Mouse (Mus musculus): Measurements from ENCODE around the gene Il4i1. TPM values are rescaled to one million over a fixed set of nuclear protein-coding genes. Genes with fewer than 3 reads are reported as not detected.

The Il4i1 gene
- polyA plus RNA-seq, 1 experiment from 2014 or later, result 0.14 TPM

DNA sequence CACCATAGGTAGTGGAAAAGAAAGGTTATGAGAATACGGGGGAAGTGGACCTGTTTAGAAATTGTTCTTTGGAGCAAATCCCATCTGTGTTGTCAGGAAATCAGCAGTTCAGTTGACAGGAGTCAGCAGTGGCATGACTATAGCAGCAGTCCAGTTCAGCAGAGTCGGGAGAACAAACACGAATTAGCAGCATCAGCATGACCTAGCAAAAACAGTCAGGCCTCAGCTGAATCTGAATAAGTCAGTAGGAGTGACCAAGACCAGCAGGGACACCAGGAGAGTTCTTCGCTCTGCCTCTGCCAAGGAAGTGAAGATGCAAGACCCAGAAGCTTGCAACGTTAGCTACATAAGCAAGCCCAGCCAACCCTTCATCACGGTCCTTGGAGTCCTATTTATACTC lies 23.4 kb upstream of the Il4i1 start:
- no peak overlapping the region for H3K4me3 ChIP-seq (ENCODE audit: low read depth, low read length)
- ATAC-seq (replicated peaks; ENCODE audit: insufficient number of reproducible peaks, low FRiP score, low TSS enrichment), result no peak
- H3K27ac ChIP-seq (ENCODE audit: low read depth, low read length), result no peak overlapping the region
- 78% methylated on average over 6 of the region's 6 CpGs for WGBS (ENCODE audit: insufficient replicate concordance)
- no peaks in the 10 kb centered on the region for H3K4me1 ChIP-seq (ENCODE audit: control insufficient read depth, insufficient read depth, low read length)
- 0 out of 2 replicates have a peak, but pooled peaks cover 2% of the 10 kb centered on the region for H3K27me3 ChIP-seq (ENCODE audit: control insufficient read depth, insufficient read depth, low read length)
- no peak overlapping the region for H3K9ac ChIP-seq (ENCODE audit: low read depth, low read length)
- H3K36me3 ChIP-seq (ENCODE audit: control insufficient read depth, insufficient read depth, low read length), result no peaks in the 10 kb centered on the region
- no peaks in the 10 kb centered on the region for H3K9me3 ChIP-seq (replicated peaks; ENCODE audit: control insufficient read depth, low read length)
- no peak overlapping the region for H3K4me2 ChIP-seq

DNA sequence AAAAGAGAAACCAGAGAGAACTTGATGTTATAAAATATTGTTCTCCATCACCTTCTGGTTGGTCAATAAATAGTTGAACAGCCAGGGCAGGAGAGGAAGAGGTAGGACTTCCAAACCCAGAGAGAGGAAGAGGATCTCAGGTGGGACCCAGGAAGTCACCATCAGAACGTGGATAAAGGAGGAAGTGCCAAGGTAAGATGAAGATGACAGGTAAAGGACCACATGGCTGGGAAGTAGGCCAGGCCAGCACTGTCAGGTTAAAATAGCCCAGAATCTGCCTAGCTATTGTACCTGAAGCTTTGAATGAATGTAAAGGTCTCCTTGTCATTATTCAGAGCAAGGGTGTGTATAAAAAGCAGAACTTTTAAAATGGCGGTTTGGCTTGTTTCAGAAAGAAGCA lies 7.3 kb upstream of the Il4i1 start:
- ATAC-seq (replicated peaks; ENCODE audit: insufficient number of reproducible peaks, low FRiP score, low TSS enrichment), result no peak
- Histone ChIP-seq H3K9ac (ENCODE audit: low read depth, low read length) (no peak overlapping the region), H3K9me3 (replicated peaks; ENCODE audit: control insufficient read depth, low read length) (no peaks in the 10 kb centered on the region), H3K4me3 (ENCODE audit: low read depth, low read length) (no peak overlapping the region), H3K4me2 (no peak overlapping the region), H3K36me3 (ENCODE audit: control insufficient read depth, insufficient read depth, low read length) (peaks cover 4% of the 10 kb centered on the region; the same call in 1 of the 2 replicates), H3K27ac (ENCODE audit: low read depth, low read length) (no peak overlapping the region), H3K27me3 (ENCODE audit: control insufficient read depth, insufficient read depth, low read length) (no peaks in the 10 kb centered on the region), H3K4me1 (ENCODE audit: control insufficient read depth, insufficient read depth, low read length) (no peaks in the 10 kb centered on the region)
- WGBS (ENCODE audit: insufficient replicate concordance), result 74% methylated on average over 2 of the region's 2 CpGs

GRCm38 (mm10) chr7:44809466-44809865 lies 6.7 kb upstream of the Il4i1 start:
- no peak overlapping the region for H3K9ac ChIP-seq (ENCODE audit: low read depth, low read length)
- no peaks in the 10 kb centered on the region for H3K27me3 ChIP-seq (ENCODE audit: control insufficient read depth, insufficient read depth, low read length)
- 87% methylated on average over 3 of the region's 3 CpGs for WGBS (ENCODE audit: insufficient replicate concordance)
- no peaks in the 10 kb centered on the region for H3K4me1 ChIP-seq (ENCODE audit: control insufficient read depth, insufficient read depth, low read length)
- no peak for ATAC-seq (replicated peaks; ENCODE audit: insufficient number of reproducible peaks, low FRiP score, low TSS enrichment)
- peaks cover 6% of the 10 kb centered on the region; the same call in 1 of the 2 replicates for H3K36me3 ChIP-seq (ENCODE audit: control insufficient read depth, insufficient read depth, low read length)
- no peak overlapping the region for H3K27ac ChIP-seq (ENCODE audit: low read depth, low read length)
- H3K4me3 ChIP-seq (ENCODE audit: low read depth, low read length), result no peak overlapping the region
- H3K9me3 ChIP-seq (replicated peaks; ENCODE audit: control insufficient read depth, low read length), result no peaks in the 10 kb centered on the region
- H3K4me2 ChIP-seq, result no peak overlapping the region

DNA sequence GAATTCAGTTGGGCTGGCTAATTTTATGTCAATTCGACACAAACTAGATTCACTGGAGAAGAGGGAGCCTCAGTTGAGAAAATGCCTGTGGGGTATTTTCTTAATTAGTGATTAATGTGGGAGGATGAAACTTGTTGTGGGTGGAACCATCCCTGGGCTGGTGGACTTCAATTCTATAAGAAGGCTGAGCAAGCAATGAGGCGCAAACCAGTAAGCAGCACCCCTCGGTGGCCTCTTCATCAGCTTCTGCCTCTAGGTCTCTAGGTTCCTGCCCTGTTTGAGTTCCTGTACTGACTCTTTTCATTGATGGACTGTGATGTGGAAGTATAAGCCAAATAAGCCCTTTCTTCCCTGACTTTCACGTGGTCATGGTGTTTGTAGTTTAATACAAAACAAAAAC lies 5.8 kb upstream of the Il4i1 start:
- peaks cover 6% of the 10 kb centered on the region; the same call in 1 of the 2 replicates for H3K36me3 ChIP-seq (ENCODE audit: control insufficient read depth, insufficient read depth, low read length)
- H3K27me3 ChIP-seq (ENCODE audit: control insufficient read depth, insufficient read depth, low read length), result no peaks in the 10 kb centered on the region
- 68% methylated on average over 4 of the region's 4 CpGs for WGBS (ENCODE audit: insufficient replicate concordance)
- H3K4me2 ChIP-seq, result no peak overlapping the region
- no peak overlapping the region for H3K9ac ChIP-seq (ENCODE audit: low read depth, low read length)
- H3K4me3 ChIP-seq (ENCODE audit: low read depth, low read length), result no peak overlapping the region
- H3K27ac ChIP-seq (ENCODE audit: low read depth, low read length), result no peak overlapping the region
- no peak for ATAC-seq (replicated peaks; ENCODE audit: insufficient number of reproducible peaks, low FRiP score, low TSS enrichment)
- peaks cover 4% of the 10 kb centered on the region for H3K4me1 ChIP-seq (ENCODE audit: control insufficient read depth, insufficient read depth, low read length)
- no peaks in the 10 kb centered on the region for H3K9me3 ChIP-seq (replicated peaks; ENCODE audit: control insufficient read depth, low read length)

GRCm38 (mm10) chr7:44810819-44811557 lies 5.2 kb upstream of the Il4i1 start:
- no peak overlapping the region for H3K4me2 ChIP-seq
- H3K36me3 ChIP-seq (ENCODE audit: control insufficient read depth, insufficient read depth, low read length), result peaks cover 6% of the 10 kb centered on the region; the same call in 1 of the 2 replicates
- no peaks in the 10 kb centered on the region for H3K27me3 ChIP-seq (ENCODE audit: control insufficient read depth, insufficient read depth, low read length)
- 81% methylated on average over 7 of the region's 7 CpGs for WGBS (ENCODE audit: insufficient replicate concordance)
- H3K9me3 ChIP-seq (replicated peaks; ENCODE audit: control insufficient read depth, low read length), result no peaks in the 10 kb centered on the region
- H3K27ac ChIP-seq (ENCODE audit: low read depth, low read length), result no peak overlapping the region
- no peak overlapping the region for H3K9ac ChIP-seq (ENCODE audit: low read depth, low read length)
- peaks cover 4% of the 10 kb centered on the region for H3K4me1 ChIP-seq (ENCODE audit: control insufficient read depth, insufficient read depth, low read length)
- no peak overlapping the region for H3K4me3 ChIP-seq (ENCODE audit: low read depth, low read length)
- no peak for ATAC-seq (replicated peaks; ENCODE audit: insufficient number of reproducible peaks, low FRiP score, low TSS enrichment)

DNA sequence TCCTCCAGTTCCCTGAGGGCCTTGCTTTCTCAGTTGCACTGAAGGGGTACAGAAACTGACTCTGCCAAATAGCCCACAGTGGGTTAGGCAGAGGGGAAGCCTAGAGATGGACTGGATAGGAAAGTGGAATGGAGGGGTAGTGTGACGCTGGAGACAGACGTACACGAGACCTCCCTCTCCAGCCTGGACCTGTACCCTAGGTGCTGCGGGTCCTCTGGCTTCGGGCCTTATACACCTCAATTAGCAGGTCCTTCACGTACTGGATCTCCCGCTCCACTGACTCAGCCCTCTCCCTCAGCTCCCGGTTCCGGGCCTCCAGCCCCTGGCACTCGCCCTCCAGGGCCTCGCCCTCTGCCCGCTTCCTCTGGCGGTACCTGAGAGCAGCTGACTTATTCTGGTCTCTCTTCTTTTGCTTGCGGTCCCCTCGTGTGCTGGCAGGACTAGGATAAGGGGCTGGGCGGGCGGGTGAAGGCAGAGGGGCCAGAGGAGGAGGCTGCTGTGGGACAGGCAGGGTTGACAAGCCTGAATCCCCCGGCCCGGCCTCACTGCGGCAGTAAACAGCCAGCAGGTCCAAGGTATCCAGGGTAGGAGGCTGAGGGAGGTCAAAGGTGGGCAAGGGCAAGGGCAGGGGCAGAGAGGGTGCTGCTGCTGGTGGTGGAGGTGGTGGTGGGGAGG lies 3.4 kb upstream of the Il4i1 start:
- Histone ChIP-seq H3K27me3 (ENCODE audit: control insufficient read depth, insufficient read depth, low read length) (no peaks in the 10 kb centered on the region), H3K4me1 (ENCODE audit: control insufficient read depth, insufficient read depth, low read length) (peaks cover 10% of the 10 kb centered on the region), H3K27ac (ENCODE audit: low read depth, low read length) (no peak overlapping the region), H3K4me3 (ENCODE audit: low read depth, low read length) (no peak overlapping the region), H3K9me3 (replicated peaks; ENCODE audit: control insufficient read depth, low read length) (no peaks in the 10 kb centered on the region), H3K4me2 (no peak overlapping the region), H3K9ac (ENCODE audit: low read depth, low read length) (no peak overlapping the region), H3K36me3 (ENCODE audit: control insufficient read depth, insufficient read depth, low read length) (peaks cover 6% of the 10 kb centered on the region; the same call in 1 of the 2 replicates)
- 87% methylated on average over 20 of the region's 20 CpGs for WGBS (ENCODE audit: insufficient replicate concordance)
- no peak for ATAC-seq (replicated peaks; ENCODE audit: insufficient number of reproducible peaks, low FRiP score, low TSS enrichment)

DNA sequence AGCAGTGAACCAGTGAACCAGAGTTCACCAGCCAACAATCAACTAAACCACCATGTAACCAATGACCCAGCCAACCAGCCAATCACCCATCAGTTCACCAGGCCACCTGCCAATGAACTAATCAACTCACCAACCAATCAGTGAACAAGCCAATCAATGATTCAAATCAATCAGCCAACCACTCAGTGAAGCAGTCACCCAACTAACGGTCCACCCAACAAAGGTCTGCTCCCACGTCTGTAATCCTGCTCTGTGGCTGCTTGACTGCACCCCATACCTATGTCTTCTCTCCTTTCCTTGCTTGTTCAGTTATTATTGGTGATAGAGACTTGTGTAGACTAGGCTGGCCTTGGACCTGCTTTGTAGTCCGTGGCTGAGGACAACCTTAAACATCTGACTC lies 2.2 kb upstream of the Il4i1 start:
- Histone ChIP-seq H3K9me3 (replicated peaks; ENCODE audit: control insufficient read depth, low read length) (no peaks in the 10 kb centered on the region), H3K4me2 (no peak overlapping the region), H3K36me3 (ENCODE audit: control insufficient read depth, insufficient read depth, low read length) (peaks cover 6% of the 10 kb centered on the region; the same call in 1 of the 2 replicates), H3K27me3 (ENCODE audit: control insufficient read depth, insufficient read depth, low read length) (no peaks in the 10 kb centered on the region), H3K4me3 (ENCODE audit: low read depth, low read length) (no peak overlapping the region), H3K27ac (ENCODE audit: low read depth, low read length) (no peak overlapping the region), H3K9ac (ENCODE audit: low read depth, low read length) (no peak overlapping the region), H3K4me1 (ENCODE audit: control insufficient read depth, insufficient read depth, low read length) (peaks cover 19% of the 10 kb centered on the region)
- ATAC-seq (replicated peaks; ENCODE audit: insufficient number of reproducible peaks, low FRiP score, low TSS enrichment), result no peak
- 89% methylated on average over 3 of the region's 3 CpGs for WGBS (ENCODE audit: insufficient replicate concordance)

DNA sequence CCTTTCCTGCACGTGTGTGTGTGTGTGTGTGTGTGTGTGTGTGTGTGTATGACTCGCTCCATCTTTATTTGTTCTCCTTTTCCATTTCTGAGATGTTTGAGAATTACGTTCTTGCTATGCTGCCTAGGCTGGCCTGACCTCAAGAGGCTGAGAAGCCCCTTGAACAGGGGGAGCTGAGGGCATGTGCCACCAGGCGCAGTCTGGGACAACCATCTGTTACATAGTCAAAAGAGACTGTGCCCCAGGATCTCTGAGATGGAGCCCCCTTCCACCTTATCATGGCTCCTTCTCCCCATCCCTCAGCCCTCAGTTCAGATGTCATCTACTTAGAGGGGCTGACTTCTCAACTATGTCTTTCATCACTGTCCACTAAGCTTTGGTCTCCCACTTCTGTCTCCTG lies 1.8 kb upstream of the Il4i1 start:
- peak overlapping the region; percentile 97 for H3K4me2 ChIP-seq
- no peak for ATAC-seq (replicated peaks; ENCODE audit: insufficient number of reproducible peaks, low FRiP score, low TSS enrichment)
- H3K4me3 ChIP-seq (ENCODE audit: low read depth, low read length), result no peak overlapping the region
- H3K27ac ChIP-seq (ENCODE audit: low read depth, low read length), result no peak overlapping the region
- H3K9me3 ChIP-seq (replicated peaks; ENCODE audit: control insufficient read depth, low read length), result no peaks in the 10 kb centered on the region
- WGBS (ENCODE audit: insufficient replicate concordance), result 90% methylated on average over 4 of the region's 4 CpGs
- peaks cover 6% of the 10 kb centered on the region; the same call in 1 of the 2 replicates for H3K36me3 ChIP-seq (ENCODE audit: control insufficient read depth, insufficient read depth, low read length)
- H3K27me3 ChIP-seq (ENCODE audit: control insufficient read depth, insufficient read depth, low read length), result no peaks in the 10 kb centered on the region
- H3K4me1 ChIP-seq (ENCODE audit: control insufficient read depth, insufficient read depth, low read length), result peaks cover 23% of the 10 kb centered on the region
- no peak overlapping the region for H3K9ac ChIP-seq (ENCODE audit: low read depth, low read length)
